Mouse (Mus musculus): ENCODE results near the gene Ano10.

DNA sequence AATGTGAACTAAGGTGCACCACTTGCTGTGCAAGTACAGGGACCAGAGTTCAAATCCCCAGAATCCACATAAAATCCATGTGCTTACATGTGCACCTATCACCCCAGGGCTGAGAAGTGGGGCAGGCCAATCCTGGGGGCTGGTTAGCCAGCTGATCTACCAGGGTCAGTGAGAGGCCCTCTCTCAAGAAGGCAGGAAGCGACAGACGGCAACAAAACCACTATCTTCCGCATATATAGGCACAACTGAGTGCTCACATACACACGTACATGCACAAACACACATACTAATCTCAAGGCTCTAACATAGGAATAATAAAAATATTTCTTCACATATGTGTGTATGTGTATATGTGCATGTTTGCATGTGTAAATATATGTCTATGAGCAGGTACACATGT, 67.8 kb downstream of the Ano10 start:
- TF ChIP-seq CTCF (IDR thresholded peaks at IDR 0.05; ENCODE audit: low read depth, low read length) (no peak), EP300 (IDR thresholded peaks at IDR 0.05; ENCODE audit: insufficient read depth, low read depth, low read length) (no peak), POLR2A (IDR thresholded peaks at IDR 0.05; ENCODE audit: insufficient read depth, low read length) (no peak)
